Mouse (Mus musculus): ENCODE results near the gene Ide.

- no peak for TF ChIP-seq POLR2AphosphoS2 (IDR thresholded peaks at IDR 0.05; ENCODE audit: insufficient read length, low read depth)
- TF ChIP-seq USF1 (IDR thresholded peaks at IDR 0.05; ENCODE audit: low read depth): no peak
- no peak for TF ChIP-seq POLR2A (IDR thresholded peaks at IDR 0.05; ENCODE audit: insufficient read length, low read depth)
- no peak for TF ChIP-seq CEBPB (IDR thresholded peaks at IDR 0.05; ENCODE audit: insufficient read depth, poor library complexity, severe bottlenecking)
- TF ChIP-seq MAX (IDR thresholded peaks at IDR 0.05; ENCODE audit: low read depth): no peak
- no peak for TF ChIP-seq MYOG (IDR thresholded peaks at IDR 0.05; ENCODE audit: control insufficient read depth in 1 of 3, insufficient read depth in 1 of 3, insufficient read length in 2 of 3, low read depth in 2 of 3)
- no peak for TF ChIP-seq E2F4 (IDR thresholded peaks at IDR 0.05; ENCODE audit: insufficient read depth)
Observed at GRCm38 (mm10) chr19:37279194-37279593, 58.5 kb downstream of the Ide start.

Measured in myocyte (in vitro differentiated cells).